In the genomic region with DNA sequence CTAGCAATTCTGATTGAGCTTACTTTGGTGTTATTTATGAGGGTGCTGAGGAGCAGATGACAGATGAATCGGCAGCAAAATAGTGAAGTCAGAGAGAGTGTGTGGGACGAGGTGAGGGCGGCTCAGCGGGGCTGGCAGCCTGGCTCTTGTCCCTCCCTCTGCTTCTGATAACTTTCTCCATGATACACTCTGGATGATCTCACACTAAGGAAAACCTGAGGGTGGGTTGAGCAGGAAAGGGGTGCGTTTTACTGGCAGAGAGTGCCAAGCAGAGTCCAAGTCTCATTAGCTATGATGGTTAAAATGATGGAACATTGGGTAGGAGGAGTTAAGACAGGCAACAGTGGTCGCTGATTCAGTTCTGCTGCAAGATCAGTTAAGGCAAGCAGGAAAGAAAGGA, we compare ENCODE assay signal across 17 mouse cellular contexts.
DNase-seq lines count a peak whose midpoint lies in the region; ATAC-seq and TF ChIP-seq lines count a peak whose summit lies in the region.
"Had no signal": no experiment of that assay in that cellular context is flagged by ENCODE, and none has a peak within 500 bp of the region (broad histone marks: within the 10 kb centered on the region; RNA-seq: fewer than 3 reads in every experiment).

No protein-coding gene starts in this region.

- no peak for TF ChIP-seq EP300 in heart, adult 2 months (IDR thresholded peaks at IDR 0.05; ENCODE audit: insufficient read depth, low read depth, low read length)

- no peaks in the 10 kb centered on the region for H3K4me1 ChIP-seq in heart, embryonic 14.5 days (ENCODE audit: control insufficient read depth in 2 of 2, insufficient read depth in 2 of 2, low read length in 2 of 2)
- no peaks in the 10 kb centered on the region for H3K4me1 ChIP-seq in heart, adult 2 months (ENCODE audit: control insufficient read depth, insufficient read depth, low read length)
- H3K4me1 ChIP-seq: midbrain, embryonic 15.5 days had no signal

- no peak for ATAC-seq in heart, embryonic 14.5 days (ENCODE audit: insufficient number of reproducible peaks, insufficient read depth, low FRiP score, low read depth)
- no peak for ATAC-seq in inflammation-experienced regulatory T-cells, adult 6 months
- ATAC-seq: hindbrain, embryonic 16.5 days; midbrain, embryonic 15.5 days had no signal

- TF ChIP-seq CTCF in heart, adult 2 months (IDR thresholded peaks at IDR 0.05): no peak
- TF ChIP-seq CTCF in left cerebral cortex, adult 2 months (IDR thresholded peaks at IDR 0.05): no peak

- H3K79me2 ChIP-seq in heart, adult 2 months (replicated peaks; ENCODE audit: control insufficient read depth, insufficient read depth, low read length): no peaks in the 10 kb centered on the region

- peak overlapping the region; percentile 27; the same call in 1 of the 2 replicates for H3K4me2 ChIP-seq in heart, embryonic 14.5 days (ENCODE audit: low read length)
- H3K4me2 ChIP-seq: midbrain, embryonic 15.5 days had no signal

- H3K9ac ChIP-seq in heart, embryonic 14.5 days (ENCODE audit: low read length): no peak overlapping the region
- H3K9ac ChIP-seq in heart, adult 2 months (ENCODE audit: low read depth, low read length): no peak overlapping the region
- H3K9ac ChIP-seq: midbrain, embryonic 15.5 days had no signal

- no peak for DNase-seq in heart, adult 2 months
- DNase-seq in brain, adult 2 months (ENCODE audit: low read depth, low spot score): peak; percentile 87
- DNase-seq in layer of hippocampus, adult 11-12 months (ENCODE audit: low spot score): peak; percentile 69
- peak; percentile 37 to 71 for DNase-seq in left cerebral cortex, adult 2 months (ENCODE audit: extremely low spot score in 1 of 2, low spot score in 2 of 2)
- DNase-seq in gastrocnemius, adult 8-10 months (ENCODE audit: low spot score in 2 of 2): no peak
- no peak for DNase-seq in thymus, postnatal 36 days
- DNase-seq: adrenal gland, adult 8-10 months; B cell, adult 2 months; cerebellum, adult 9-11 months; gastrocnemius, postnatal 25 days; heart, postnatal 14 days; kidney, adult 9 months; liver had no signal

- 0 out of 2 replicates have a peak, but pooled peaks cover 2% of the 10 kb centered on the region for H3K9me3 ChIP-seq in heart, embryonic 14.5 days (ENCODE audit: control insufficient read depth, low read length)
- H3K9me3 ChIP-seq: midbrain, embryonic 15.5 days had no signal

- no peak overlapping the region for H3K4me3 ChIP-seq in heart, embryonic 14.5 days (ENCODE audit: control insufficient read depth in 1 of 2, insufficient read depth in 1 of 2, low read depth in 1 of 2, low read length in 2 of 2)
- no peak overlapping the region for H3K4me3 ChIP-seq in heart, adult 2 months
- no peak overlapping the region for H3K4me3 ChIP-seq in left cerebral cortex, adult 2 months
- H3K4me3 ChIP-seq: midbrain, embryonic 15.5 days had no signal

- WGBS in heart, embryonic 14.5 days: 33% methylated on average over 6 of the region's 6 CpGs
- 52% methylated on average over 6 of the region's 6 CpGs for WGBS in heart, adult 2 months

- H3K27me3 ChIP-seq in heart, embryonic 14.5 days (ENCODE audit: control insufficient read depth, insufficient read depth, low read length): no peaks in the 10 kb centered on the region
- H3K27me3 ChIP-seq in heart, adult 2 months (ENCODE audit: control insufficient read depth, insufficient read depth, low read length): no peaks in the 10 kb centered on the region
- H3K27me3 ChIP-seq: midbrain, embryonic 15.5 days had no signal

- no peaks in the 10 kb centered on the region for H3K36me3 ChIP-seq in heart, embryonic 14.5 days (ENCODE audit: control insufficient read depth, insufficient read depth, low read length)
- H3K36me3 ChIP-seq in heart, adult 2 months (ENCODE audit: control insufficient read depth, insufficient read depth, low read length): no peaks in the 10 kb centered on the region
- H3K36me3 ChIP-seq: midbrain, embryonic 15.5 days had no signal

- no peak overlapping the region for H3K27ac ChIP-seq in heart, embryonic 14.5 days (replicated peaks in 1 of 2; ENCODE audit: control insufficient read depth in 1 of 2, insufficient read depth in 1 of 2, low read depth in 2 of 2, low read length in 2 of 2)
- H3K27ac ChIP-seq in heart, adult 2 months: no peak overlapping the region
- H3K27ac ChIP-seq in left cerebral cortex, adult 2 months: peak overlapping the region; percentile 82
- H3K27ac ChIP-seq: midbrain, embryonic 15.5 days had no signal

- no peak for TF ChIP-seq POLR2A in heart, adult 2 months (IDR thresholded peaks at IDR 0.05; ENCODE audit: insufficient read depth, low read depth, low read length)

- intact Hi-C loops in heart, adult 2 months (cut with DNase I): no loop called here
- intact Hi-C loops in left cerebral cortex, adult 2 months (cut with DNase I): loop anchor here (1.0 to 10.0 kb wide), 6 partner anchors 8 to 331 kb away; a partner anchor contains a TSS

Comparison
In these comparisons a context has a peak if more than half of its experiments do, and no peak if none do; other contexts are left out.
1. DNase-seq: peak in brain, adult 2 months (single experiment), layer of hippocampus, adult 11-12 months (single experiment) and left cerebral cortex, adult 2 months (2 of 2); none in heart, adult 2 months (0 of 2), gastrocnemius, adult 8-10 months (0 of 2) and thymus, postnatal 36 days (0 of 2).